ENCODE assay signal across 9 mouse cellular contexts in the genomic region with DNA sequence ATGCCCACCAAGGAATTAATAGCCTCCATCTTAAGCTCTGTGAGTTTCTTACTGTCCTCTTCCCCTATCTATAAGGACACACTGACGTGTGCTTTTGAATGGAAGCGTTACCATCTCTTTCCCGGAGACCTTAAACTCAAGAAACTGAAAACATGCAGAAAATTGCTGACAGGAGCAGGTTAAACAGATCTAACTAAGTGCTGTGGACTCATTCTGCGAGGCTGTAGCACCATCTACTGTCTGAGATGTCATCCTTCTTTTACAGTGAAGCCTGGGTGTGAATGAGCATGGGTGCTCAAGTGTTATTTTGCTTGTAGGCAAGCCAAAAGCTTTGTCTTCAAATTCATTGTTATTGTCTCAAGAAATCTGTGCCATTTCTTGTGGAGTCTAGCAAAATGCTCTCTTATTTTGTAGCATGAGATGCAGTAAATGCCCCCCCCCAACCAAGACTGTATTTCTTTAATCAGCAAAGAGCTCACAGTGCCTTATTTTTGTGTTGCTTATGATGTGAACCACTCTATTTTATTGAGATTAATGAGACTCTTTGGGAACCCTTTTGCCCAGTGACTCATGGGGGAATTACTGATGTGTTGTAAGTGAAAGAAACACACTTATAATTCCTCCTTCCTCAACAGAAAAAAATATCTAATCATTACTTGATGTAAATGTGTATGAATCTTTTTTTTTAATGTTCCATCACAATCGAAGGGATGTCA.
A peak's percentile ranks its signal among the peaks of the same experiment; 100 is the strongest.
DNase-seq lines count a peak whose midpoint lies in the region; ATAC-seq and TF ChIP-seq lines count a peak whose summit lies in the region.
"Had no signal": no experiment of that assay in that cellular context is flagged by ENCODE, and none has a peak within 500 bp of the region (broad histone marks: within the 10 kb centered on the region; RNA-seq: fewer than 3 reads in every experiment).

No protein-coding gene starts in this region.

- H3K4me1 ChIP-seq in heart, adult 2 months (ENCODE audit: control insufficient read depth, insufficient read depth, low read length), result no peaks in the 10 kb centered on the region
- no peaks in the 10 kb centered on the region for H3K4me1 ChIP-seq in heart, embryonic 11.5 days (ENCODE audit: control insufficient read depth, insufficient read depth, low read length)
- no peaks in the 10 kb centered on the region for H3K4me1 ChIP-seq in liver, embryonic 11.5 days (replicated peaks; ENCODE audit: control insufficient read depth, insufficient read depth, low read length)

- H3K27me3 ChIP-seq in heart, adult 2 months (ENCODE audit: control insufficient read depth, insufficient read depth, low read length), result no peaks in the 10 kb centered on the region
- no peaks in the 10 kb centered on the region for H3K27me3 ChIP-seq in heart, embryonic 11.5 days (ENCODE audit: control insufficient read depth, insufficient read depth, low read length)
- no peaks in the 10 kb centered on the region for H3K27me3 ChIP-seq in liver, embryonic 11.5 days (replicated peaks; ENCODE audit: control insufficient read depth, insufficient read depth, low read length)

- no peaks in the 10 kb centered on the region for H3K79me2 ChIP-seq in heart, adult 2 months (replicated peaks; ENCODE audit: control insufficient read depth, insufficient read depth, low read length)

- peak in 1 of 2 experiments; percentile 18 for DNase-seq in heart, adult 2 months
- DNase-seq in cerebellum, adult 8-10 months, result peak; percentile 57
- DNase-seq in frontal cortex, postnatal 10 days (ENCODE audit: low spot score in 2 of 2), result peak; percentile 21 to 56
- DNase-seq in kidney, postnatal 14 days, result peak; percentile 54
- DNase-seq in liver, embryonic 11.5 days (ENCODE audit: low spot score), result peak; percentile 33
- peak; percentile 48 for DNase-seq in right cerebral cortex, postnatal 14 days
- no peak for DNase-seq in urinary bladder, postnatal 4 days (ENCODE audit: low spot score in 2 of 2)

- ATAC-seq in heart, embryonic 11.5 days (replicated peaks; ENCODE audit: insufficient number of reproducible peaks, low FRiP score, low TSS enrichment), result no peak
- no peak for ATAC-seq in liver, embryonic 11.5 days (replicated peaks; ENCODE audit: low FRiP score)

- no peak overlapping the region for H3K27ac ChIP-seq in heart, adult 2 months
- H3K27ac ChIP-seq in heart, embryonic 11.5 days (ENCODE audit: low read depth, low read length), result no peak overlapping the region
- H3K27ac ChIP-seq in liver, embryonic 11.5 days (ENCODE audit: low read depth, low read length), result no peak overlapping the region

- no peak overlapping the region for H3K4me3 ChIP-seq in heart, adult 2 months
- H3K4me3 ChIP-seq in heart, embryonic 11.5 days (ENCODE audit: low read depth, low read length), result no peak overlapping the region
- no peak overlapping the region for H3K4me3 ChIP-seq in liver, embryonic 11.5 days (ENCODE audit: low read depth, low read length)

- TF ChIP-seq EP300 in heart, adult 2 months (IDR thresholded peaks at IDR 0.05; ENCODE audit: insufficient read depth, low read depth, low read length), result no peak

- 33% methylated on average over 5 of the region's 5 CpGs for WGBS in heart, adult 2 months
- WGBS in heart, embryonic 11.5 days (ENCODE audit: insufficient replicate concordance), result 45% methylated on average over 5 of the region's 5 CpGs
- 38% methylated on average over 5 of the region's 5 CpGs for WGBS in liver, embryonic 11.5 days

- intact Hi-C loops in heart, adult 2 months (cut with DNase I), result no loop called here

- H3K9ac ChIP-seq in heart, adult 2 months (ENCODE audit: low read depth, low read length), result no peak overlapping the region
- H3K9ac ChIP-seq in heart, embryonic 11.5 days (ENCODE audit: low read depth, low read length), result no peak overlapping the region
- H3K9ac ChIP-seq in liver, embryonic 11.5 days (ENCODE audit: low read depth, low read length), result no peak overlapping the region

- H3K36me3 ChIP-seq in heart, adult 2 months (ENCODE audit: control insufficient read depth, insufficient read depth, low read length), result no peaks in the 10 kb centered on the region
- H3K36me3 ChIP-seq in heart, embryonic 11.5 days (ENCODE audit: control insufficient read depth, insufficient read depth, low read length), result no peaks in the 10 kb centered on the region
- no peaks in the 10 kb centered on the region for H3K36me3 ChIP-seq in liver, embryonic 11.5 days (ENCODE audit: control insufficient read depth, insufficient read depth, low read length)
- H3K36me3 ChIP-seq: G1E had no signal

- peak; percentile 68 for TF ChIP-seq CTCF in heart, adult 2 months (IDR thresholded peaks at IDR 0.05)

- H3K9me3 ChIP-seq in heart, embryonic 11.5 days (replicated peaks; ENCODE audit: control insufficient read depth, low read length), result no peaks in the 10 kb centered on the region
- H3K9me3 ChIP-seq in liver, embryonic 11.5 days (ENCODE audit: control insufficient read depth, low read length), result no peaks in the 10 kb centered on the region
- H3K9me3 ChIP-seq: G1E had no signal

- H3K4me2 ChIP-seq in heart, embryonic 11.5 days, result no peak overlapping the region
- no peak overlapping the region for H3K4me2 ChIP-seq in liver, embryonic 11.5 days

- TF ChIP-seq POLR2A in heart, adult 2 months (IDR thresholded peaks at IDR 0.05; ENCODE audit: insufficient read depth, low read depth, low read length), result no peak

Comparison
In these comparisons a context has a peak if more than half of its experiments do, and no peak if none do; other contexts are left out.
1. DNase-seq: peak in cerebellum, adult 8-10 months (single experiment), frontal cortex, postnatal 10 days (2 of 2), kidney, postnatal 14 days (single experiment), liver, embryonic 11.5 days (single experiment) and right cerebral cortex, postnatal 14 days (single experiment); none in urinary bladder, postnatal 4 days (0 of 2).